Mouse (Mus musculus): ENCODE measurements around the gene Adcy6.

DNA sequence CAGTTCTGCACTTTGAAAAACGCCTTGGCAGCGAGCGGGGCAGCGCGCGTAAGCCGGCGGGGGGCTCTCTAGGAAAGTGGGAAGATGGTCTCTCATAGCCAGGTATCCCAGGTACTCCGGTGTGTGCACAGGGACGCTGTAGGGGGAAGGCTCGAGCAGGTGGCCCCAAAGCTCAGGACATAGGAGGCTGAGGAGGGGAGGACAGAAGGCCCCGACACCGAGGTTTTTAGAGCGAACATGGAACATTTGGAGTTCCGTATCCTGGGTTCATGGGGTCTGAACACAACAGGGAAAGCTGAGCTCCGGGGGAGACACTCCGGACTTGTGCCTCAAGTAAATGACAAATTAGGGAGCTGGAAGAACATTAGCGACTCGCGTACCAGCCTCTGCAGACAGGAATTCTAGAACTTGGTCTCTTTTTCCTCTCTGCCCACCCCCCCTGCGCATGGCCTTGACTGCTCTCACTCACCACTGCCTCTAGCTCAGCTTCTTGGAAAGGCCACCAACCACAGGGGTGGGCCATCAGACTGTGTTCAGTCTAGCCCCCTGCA lies 25.5 kb upstream of the Adcy6 start:
- TF ChIP-seq MAFK (IDR thresholded peaks at IDR 0.05; ENCODE audit: borderline replicate concordance, low read depth, low read length): no peak
- TF ChIP-seq HCFC1 (IDR thresholded peaks at IDR 0.05; ENCODE audit: low read depth, low read length): no peak
- TF ChIP-seq POLR2A (IDR thresholded peaks at IDR 0.05; ENCODE audit: control insufficient read depth in 1 of 2, insufficient read depth in 1 of 2, low read depth in 1 of 2, low read length in 2 of 2, poor library complexity in 1 of 2): no peak
- no peak for TF ChIP-seq CTCF (IDR thresholded peaks at IDR 0.05 in 2 of 3, conservative IDR thresholded peaks at IDR 0.05 in 1 of 3; ENCODE audit: control insufficient read depth in 1 of 3, insufficient read depth in 1 of 3, low read depth in 2 of 3, low read length in 3 of 3, poor library complexity in 1 of 3, severe bottlenecking in 1 of 3)
- no peak for TF ChIP-seq MEF2A (IDR thresholded peaks at IDR 0.05; ENCODE audit: extremely low read depth, insufficient replicate concordance, low read depth, low read length, poor library complexity, severe bottlenecking)
- no peak for TF ChIP-seq BHLHE40 (IDR thresholded peaks at IDR 0.05; ENCODE audit: borderline replicate concordance, low read depth, low read length)
- TF ChIP-seq NRF1 (IDR thresholded peaks at IDR 0.05; ENCODE audit: insufficient read depth, low read depth, low read length, poor library complexity, severe bottlenecking): no peak
- no peak for TF ChIP-seq TBP (IDR thresholded peaks at IDR 0.05; ENCODE audit: low read depth, low read length)
- TF ChIP-seq RAD21 (IDR thresholded peaks at IDR 0.05; ENCODE audit: low read depth, low read length): no peak
- TF ChIP-seq EP300 (IDR thresholded peaks at IDR 0.05; ENCODE audit: low read depth in 1 of 2, low read length in 2 of 2): no peak
- TF ChIP-seq NELFE (IDR thresholded peaks at IDR 0.05; ENCODE audit: low read depth, low read length): no peak
- TF ChIP-seq CHD1 (IDR thresholded peaks at IDR 0.05; ENCODE audit: low read depth, low read length): no peak
